Mouse (Mus musculus) hindbrain, embryonic 14.5 days (tissue): ENCODE results near the gene Stat4. TPM values are rescaled to one million over a fixed set of nuclear protein-coding genes. Genes with fewer than 3 reads are reported as not detected.

ENCODE experiments used
- ATAC-seq: fragments of 200-750 bp; cut with Nextera tagmentation; 2 replicates; pipeline ENCODE4 v1.8.0; 2017; ENCODE audit warnings: moderate number of reproducible peaks, mild to moderate bottlenecking, moderate TSS enrichment, moderate library complexity; ENCODE audit not compliant: low FRiP score
- DNase-seq: peaks from one replicate; pipeline ENCODE4 v3.0.0-alpha.2; 2015; ENCODE audit warnings: low spot score
- H3K27ac ChIP-seq: fragments of 300-500 bp; sonication (generic); 2 replicates; pipeline ENCODE4 v1.5.1; 2014; ENCODE audit warnings: mild to moderate bottlenecking, moderate library complexity
- H3K27me3 ChIP-seq: fragments of 300-500 bp; sonication (generic); 2 replicates; pipeline ENCODE4 v1.6.1; 2014; ENCODE audit warnings: mild to moderate bottlenecking, low read length, mixed read lengths; ENCODE audit not compliant: control insufficient read depth, insufficient read depth
- H3K36me3 ChIP-seq: fragments of 300-500 bp; sonication (generic); replicated peaks from 2 replicates; pipeline ENCODE4 v1.6.1; 2014; ENCODE audit not compliant: control insufficient read depth, insufficient read depth
- H3K4me1 ChIP-seq: fragments of 300-500 bp; sonication (generic); replicated peaks from 2 replicates; pipeline ENCODE4 v1.6.1; 2014; ENCODE audit warnings: antibody characterized with exemption, low read length, mixed read lengths; ENCODE audit not compliant: control insufficient read depth, insufficient read depth
- H3K4me2 ChIP-seq: fragments of 300-500 bp; sonication (generic); replicated peaks from 2 replicates; pipeline ENCODE4 v1.6.1; 2014; ENCODE audit warnings: mild to moderate bottlenecking, moderate library complexity
- H3K4me3 ChIP-seq: fragments of 300-500 bp; sonication (generic); replicated peaks from 2 replicates; pipeline ENCODE4 v1.5.1; 2014; ENCODE audit warnings: mild to moderate bottlenecking, low read length
- H3K9ac ChIP-seq: fragments of 300-500 bp; sonication (generic); 2 replicates; pipeline ENCODE4 v1.6.1; 2014
- H3K9me3 ChIP-seq: fragments of 300-500 bp; sonication (generic); 2 replicates; pipeline ENCODE4 v1.6.1; 2016; ENCODE audit warnings: low read length; ENCODE audit not compliant: control insufficient read depth
- WGBS: fragments of 180-500 bp; shearing (Covaris S2); extraction: QIAGEN DNeasy Blood & Tissue Kit; methylation state at CpG from one replicate; pipeline ENCODE4 v1.1.7; 2014; 5-methylcytosine and 5-hydroxymethylcytosine counted together
- polyA plus RNA-seq: library from polyadenylated mRNA; unstranded; fragments of >200 nt; fragmentation: Nextera tagmentation; extraction: Ambion mirVana; gene quantifications from 2 replicates; pipeline ENCODE4 v1.2.1, GENCODE M21; 2014

Gene Stat4
- polyA plus RNA-seq, result 0.50 and 0.90 TPM in 2 replicates

GRCm38 (mm10) chr1:51986848-51987247 lies at the start of gene Stat4:
Stat4 (plus strand) TSS chr1:51987148.
- no peaks in the 10 kb centered on the region for H3K9me3 ChIP-seq
- no peak within 1 kb of the TSS for H3K9ac ChIP-seq
- DNase-seq (no peak), ATAC-seq (no peak)
- 88% methylated on average over 5 of the region's 5 CpGs for WGBS
- no peaks in the 10 kb centered on the region for H3K27me3 ChIP-seq
- H3K4me3 ChIP-seq, result no peak within 1 kb of the TSS
- no peak within 1 kb of the TSS for H3K27ac ChIP-seq
- no peak within 1 kb of the TSS for H3K4me2 ChIP-seq
- no peaks in the 10 kb centered on the region for H3K36me3 ChIP-seq
- no peaks in the 10 kb centered on the region for H3K4me1 ChIP-seq

- no peaks in the 10 kb centered on the region for H3K4me1 ChIP-seq
- no peaks in the 10 kb centered on the region for H3K36me3 ChIP-seq
- no peak overlapping the region for H3K9ac ChIP-seq
- 92% methylated on average over 7 of the region's 7 CpGs for WGBS
- H3K4me3 ChIP-seq, result no peak overlapping the region
- no peak for ATAC-seq
- no peak overlapping the region for H3K27ac ChIP-seq
- H3K9me3 ChIP-seq, result 0 out of 2 replicates have a peak, but pooled peaks cover 4% of the 10 kb centered on the region
- no peak overlapping the region for H3K4me2 ChIP-seq
- no peaks in the 10 kb centered on the region for H3K27me3 ChIP-seq
- no peak for DNase-seq
Observed at GRCm38 (mm10) chr1:51938357-51938756, 48.6 kb upstream of the Stat4 start.

- Histone ChIP-seq H3K9ac (no peak overlapping the region), H3K4me2 (no peak overlapping the region), H3K9me3 (0 out of 2 replicates have a peak, but pooled peaks cover 4% of the 10 kb centered on the region), H3K4me1 (no peaks in the 10 kb centered on the region), H3K27ac (no peak overlapping the region), H3K4me3 (no peak overlapping the region), H3K36me3 (no peaks in the 10 kb centered on the region), H3K27me3 (no peaks in the 10 kb centered on the region)
- WGBS, result 50% methylated on average over 5 of the region's 5 CpGs
- 0 out of 2 replicates have a peak, but pooled peaks have one; percentile 37 for ATAC-seq
- peak; percentile 80 for DNase-seq
Observed at GRCm38 (mm10) chr1:51944755-51945154, 42.2 kb upstream of the Stat4 start.

GRCm38 (mm10) chr1:51947116-51947515 lies 39.8 kb upstream of the Stat4 start:
- DNase-seq (no peak), ATAC-seq (no peak)
- no peaks in the 10 kb centered on the region for H3K9me3 ChIP-seq
- no peaks in the 10 kb centered on the region for H3K4me1 ChIP-seq
- H3K4me2 ChIP-seq, result no peak overlapping the region
- H3K9ac ChIP-seq, result no peak overlapping the region
- H3K4me3 ChIP-seq, result no peak overlapping the region
- H3K36me3 ChIP-seq, result no peaks in the 10 kb centered on the region
- no peaks in the 10 kb centered on the region for H3K27me3 ChIP-seq
- WGBS, result 76% methylated on average over 4 of the region's 4 CpGs
- H3K27ac ChIP-seq, result no peak overlapping the region

GRCm38 (mm10) chr1:51964647-51965046 lies 22.3 kb upstream of the Stat4 start:
- H3K9ac ChIP-seq, result no peak overlapping the region
- no peak overlapping the region for H3K4me3 ChIP-seq
- no peak overlapping the region for H3K4me2 ChIP-seq
- H3K27me3 ChIP-seq, result no peaks in the 10 kb centered on the region
- WGBS, result 87% methylated on average over 2 of the region's 2 CpGs
- no peaks in the 10 kb centered on the region for H3K9me3 ChIP-seq
- H3K36me3 ChIP-seq, result no peaks in the 10 kb centered on the region
- DNase-seq (no peak), ATAC-seq (no peak)
- H3K27ac ChIP-seq, result no peak overlapping the region
- no peaks in the 10 kb centered on the region for H3K4me1 ChIP-seq

GRCm38 (mm10) chr1:51968994-51969393 lies 18.0 kb upstream of the Stat4 start:
- DNase-seq (peak; percentile 62), ATAC-seq (peak; percentile 55; the same call in 1 of the 2 replicates)
- H3K4me2 ChIP-seq, result no peak overlapping the region
- H3K9ac ChIP-seq, result no peak overlapping the region
- 24% methylated on average over 1 of the region's 1 CpGs for WGBS
- no peaks in the 10 kb centered on the region for H3K9me3 ChIP-seq
- no peaks in the 10 kb centered on the region for H3K4me1 ChIP-seq
- no peak overlapping the region for H3K4me3 ChIP-seq
- no peaks in the 10 kb centered on the region for H3K27me3 ChIP-seq
- H3K27ac ChIP-seq, result no peak overlapping the region
- H3K36me3 ChIP-seq, result no peaks in the 10 kb centered on the region

GRCm38 (mm10) chr1:51970182-51970581 lies 16.8 kb upstream of the Stat4 start:
- DNase-seq, result no peak
- Histone ChIP-seq H3K27ac (no peak overlapping the region), H3K36me3 (no peaks in the 10 kb centered on the region), H3K4me2 (no peak overlapping the region), H3K4me1 (no peaks in the 10 kb centered on the region), H3K9me3 (no peaks in the 10 kb centered on the region), H3K9ac (no peak overlapping the region), H3K4me3 (no peak overlapping the region), H3K27me3 (no peaks in the 10 kb centered on the region)
- ATAC-seq, result no peak
- 86% methylated on average over 6 of the region's 6 CpGs for WGBS

GRCm38 (mm10) chr1:51975589-51975988 lies 11.4 kb upstream of the Stat4 start:
- Histone ChIP-seq H3K4me1 (no peaks in the 10 kb centered on the region), H3K9ac (no peak overlapping the region), H3K27ac (no peak overlapping the region), H3K4me2 (no peak overlapping the region), H3K27me3 (no peaks in the 10 kb centered on the region), H3K4me3 (no peak overlapping the region), H3K36me3 (no peaks in the 10 kb centered on the region), H3K9me3 (no peaks in the 10 kb centered on the region)
- no peak for ATAC-seq
- WGBS, result 91% methylated on average over 5 of the region's 5 CpGs
- DNase-seq, result no peak

GRCm38 (mm10) chr1:51979048-51979447 lies 7.9 kb upstream of the Stat4 start:
- DNase-seq (no peak), ATAC-seq (no peak)
- Histone ChIP-seq H3K27ac (no peak overlapping the region), H3K9me3 (no peaks in the 10 kb centered on the region), H3K4me1 (no peaks in the 10 kb centered on the region), H3K27me3 (no peaks in the 10 kb centered on the region), H3K9ac (no peak overlapping the region), H3K4me2 (no peak overlapping the region), H3K36me3 (no peaks in the 10 kb centered on the region), H3K4me3 (no peak overlapping the region)
- WGBS, result 90% methylated on average over 5 of the region's 5 CpGs

- no peaks in the 10 kb centered on the region for H3K27me3 ChIP-seq
- H3K36me3 ChIP-seq, result no peaks in the 10 kb centered on the region
- ATAC-seq (no peak), DNase-seq (no peak)
- WGBS, result 81% methylated on average over 8 of the region's 8 CpGs
- H3K27ac ChIP-seq, result no peak overlapping the region
- H3K4me3 ChIP-seq, result no peak overlapping the region
- no peak overlapping the region for H3K9ac ChIP-seq
- no peak overlapping the region for H3K4me2 ChIP-seq
- H3K9me3 ChIP-seq, result no peaks in the 10 kb centered on the region
- no peaks in the 10 kb centered on the region for H3K4me1 ChIP-seq
Observed at GRCm38 (mm10) chr1:51991983-51992609, 5.1 kb downstream of the Stat4 start.
